Mouse (Mus musculus) liver, postnatal 0 days (tissue): ENCODE results near the gene Hmox2. TPM values are rescaled to one million over a fixed set of nuclear protein-coding genes. Genes with fewer than 3 reads are reported as not detected.
"Not testable (repeated sequence)": the region's sequence is repeated elsewhere in the genome, so short reads cannot be mapped to it uniquely, and the experiment has no call there.

Experiments
- ATAC-seq: fragments of 200-750 bp; cut with Nextera tagmentation; 2 replicates; pipeline ENCODE4 v1.8.0; 2017; ENCODE audit warnings: mild to moderate bottlenecking, moderate library complexity
- DNase-seq: peaks from one replicate; pipeline ENCODE4 v3.0.0-alpha.2; 2016
- H3K27ac ChIP-seq: fragments of 300-500 bp; sonication (generic); 2 replicates; pipeline ENCODE4 v1.5.1; 2014; ENCODE audit warnings: antibody characterized with exemption, moderate library complexity, mild to moderate bottlenecking, low read depth
- H3K27me3 ChIP-seq: fragments of 300-500 bp; sonication (generic); 2 replicates; pipeline ENCODE4 v1.6.1; 2014; ENCODE audit warnings: low read length, control low read depth, mixed read lengths; ENCODE audit not compliant: insufficient read depth
- H3K36me3 ChIP-seq: fragments of 300-500 bp; sonication (generic); replicated peaks from 2 replicates; pipeline ENCODE4 v1.6.1; 2014; ENCODE audit warnings: mild to moderate bottlenecking, control low read depth, low read length, moderate library complexity, mixed read lengths; ENCODE audit not compliant: insufficient read depth
- H3K4me1 ChIP-seq: fragments of 300-500 bp; sonication (generic); 2 replicates; pipeline ENCODE4 v1.6.1; 2014; ENCODE audit warnings: antibody characterized with exemption, mild to moderate bottlenecking, control low read depth; ENCODE audit not compliant: insufficient read depth
- H3K4me2 ChIP-seq: fragments of 300-500 bp; sonication (generic); 2 replicates; pipeline ENCODE4 v1.6.1; 2014; ENCODE audit warnings: low read depth, mild to moderate bottlenecking, low read length, moderate library complexity, mixed read lengths
- H3K4me3 ChIP-seq: fragments of 300-500 bp; sonication (generic); 2 replicates; pipeline ENCODE4 v1.5.1; 2014; ENCODE audit warnings: low read depth, low read length
- H3K9ac ChIP-seq: fragments of 300-500 bp; sonication (generic); replicated peaks from 2 replicates; pipeline ENCODE4 v1.6.1; 2014; ENCODE audit warnings: mild to moderate bottlenecking, moderate library complexity
- H3K9me3 ChIP-seq: fragments of 300-500 bp; sonication (generic); 2 replicates; pipeline ENCODE4 v1.6.1; 2016; ENCODE audit warnings: mild to moderate bottlenecking, control low read depth, low read length, mixed read lengths
- CTCF ChIP-seq: sonication (generic); IDR thresholded peaks from 2 replicates; pipeline ENCODE4 v1.5.1; 2016; ENCODE audit warnings: antibody characterized with exemption, low read depth
- EP300 ChIP-seq: IDR thresholded peaks from 2 replicates; pipeline ENCODE4 v1.6.1; 2016; ENCODE audit warnings: antibody characterized with exemption, low read depth, mild to moderate bottlenecking
- WGBS: fragments of 180-500 bp; shearing (Covaris S2); extraction: QIAGEN DNeasy Blood & Tissue Kit; methylation state at CpG from one replicate; pipeline ENCODE4 v1.1.7; 2014; ENCODE audit not compliant: insufficient replicate concordance; 5-methylcytosine and 5-hydroxymethylcytosine counted together
- polyA plus RNA-seq: library from polyadenylated mRNA; unstranded; fragments of >200 nt; fragmentation: Nextera tagmentation; extraction: Ambion mirVana; gene quantifications from 2 replicates; pipeline ENCODE4 v1.2.1, GENCODE M21; 2015

Gene Hmox2
- polyA plus RNA-seq = 56.8 and 57.7 TPM in 2 replicates

GRCm38 (mm10) chr16:4725780-4726527 lies at the start of gene Hmox2:
Gene Hmox2, plus strand, starts transcription at chr16:4726361.
- H3K9me3 ChIP-seq = no peaks in the 10 kb centered on the region
- peak within 1 kb of the TSS; percentile 89 for H3K27ac ChIP-seq
- peak; percentile 97 for DNase-seq
- ATAC-seq = peak; percentile 93
- H3K36me3 ChIP-seq = no peaks in the 10 kb centered on the region; the same call in 1 of the 2 replicates
- TF ChIP-seq CTCF = no peak; the same call in 1 of the 2 replicates
- peak within 1 kb of the TSS; percentile 90 for H3K4me2 ChIP-seq
- no peaks in the 10 kb centered on the region for H3K27me3 ChIP-seq
- peak within 1 kb of the TSS; percentile 92 for H3K4me3 ChIP-seq
- 4% methylated on average over 35 of the region's 35 CpGs for WGBS
- H3K9ac ChIP-seq = peak within 1 kb of the TSS; percentile 96
- peaks cover 50% of the 10 kb centered on the region for H3K4me1 ChIP-seq

GRCm38 (mm10) chr16:4676836-4677235 lies 49.3 kb upstream of the Hmox2 start:
- 87% methylated on average over 5 of the region's 5 CpGs for WGBS
- TF ChIP-seq EP300 (no peak), CTCF (no peak)
- Histone ChIP-seq H3K27me3 (no peaks in the 10 kb centered on the region), H3K4me2 (no peak overlapping the region), H3K27ac (no peak overlapping the region), H3K9me3 (no peaks in the 10 kb centered on the region), H3K4me3 (no peak overlapping the region), H3K9ac (no peak overlapping the region), H3K36me3 (peaks cover 36% of the 10 kb centered on the region), H3K4me1 (peaks cover 23% of the 10 kb centered on the region)
- DNase-seq (no peak), ATAC-seq (no peak)

- H3K27me3 ChIP-seq = no peaks in the 10 kb centered on the region
- H3K9me3 ChIP-seq = no peaks in the 10 kb centered on the region
- H3K4me3 ChIP-seq = peak overlapping the region; percentile 70
- DNase-seq (no peak), ATAC-seq (no peak)
- H3K4me1 ChIP-seq = peaks cover 29% of the 10 kb centered on the region
- H3K36me3 ChIP-seq = peaks cover 29% of the 10 kb centered on the region
- WGBS = 59% methylated on average over 5 of the region's 5 CpGs
- TF ChIP-seq CTCF (no peak), EP300 (no peak)
- peak overlapping the region; percentile 70 for H3K27ac ChIP-seq
- peak overlapping the region; percentile 72 for H3K9ac ChIP-seq
- peak overlapping the region; percentile 93 for H3K4me2 ChIP-seq
These were observed 48.1 kb upstream of the Hmox2 start for GRCm38 (mm10) chr16:4678080-4678479.

GRCm38 (mm10) chr16:4679121-4680018 lies 46.8 kb upstream of the Hmox2 start, which contains the start of gene Coro7:
Gene Coro7, minus strand, starts transcription at chr16:4679777.
- Histone ChIP-seq H3K27ac (peak within 1 kb of the TSS; percentile 70), H3K27me3 (no peaks in the 10 kb centered on the region), H3K4me1 (peaks cover 34% of the 10 kb centered on the region), H3K4me3 (peak within 1 kb of the TSS; percentile 70), H3K9me3 (no peaks in the 10 kb centered on the region), H3K4me2 (peak within 1 kb of the TSS; percentile 93), H3K36me3 (peaks cover 19% of the 10 kb centered on the region), H3K9ac (peak within 1 kb of the TSS; percentile 72)
- under 1% methylated on average over 47 of the region's 47 CpGs for WGBS
- DNase-seq = peak; percentile 95
- peak; percentile 83 for ATAC-seq
- TF ChIP-seq CTCF (no peak), EP300 (no peak)

GRCm38 (mm10) chr16:4680922-4681455 lies 45.2 kb upstream of the Hmox2 start:
- H3K4me3 ChIP-seq, H3K27me3 ChIP-seq, H3K4me2 ChIP-seq, H3K27ac ChIP-seq, DNase-seq, H3K9me3 ChIP-seq, H3K9ac ChIP-seq, H3K36me3 ChIP-seq, ATAC-seq: not testable (repeated sequence)
- WGBS = 65% methylated on average over 3 of the region's 3 CpGs
- peaks cover 33% of the 10 kb centered on the region for H3K4me1 ChIP-seq
